Comparison of ENCODE assay signal across 24 mouse cellular contexts in the genomic region with DNA sequence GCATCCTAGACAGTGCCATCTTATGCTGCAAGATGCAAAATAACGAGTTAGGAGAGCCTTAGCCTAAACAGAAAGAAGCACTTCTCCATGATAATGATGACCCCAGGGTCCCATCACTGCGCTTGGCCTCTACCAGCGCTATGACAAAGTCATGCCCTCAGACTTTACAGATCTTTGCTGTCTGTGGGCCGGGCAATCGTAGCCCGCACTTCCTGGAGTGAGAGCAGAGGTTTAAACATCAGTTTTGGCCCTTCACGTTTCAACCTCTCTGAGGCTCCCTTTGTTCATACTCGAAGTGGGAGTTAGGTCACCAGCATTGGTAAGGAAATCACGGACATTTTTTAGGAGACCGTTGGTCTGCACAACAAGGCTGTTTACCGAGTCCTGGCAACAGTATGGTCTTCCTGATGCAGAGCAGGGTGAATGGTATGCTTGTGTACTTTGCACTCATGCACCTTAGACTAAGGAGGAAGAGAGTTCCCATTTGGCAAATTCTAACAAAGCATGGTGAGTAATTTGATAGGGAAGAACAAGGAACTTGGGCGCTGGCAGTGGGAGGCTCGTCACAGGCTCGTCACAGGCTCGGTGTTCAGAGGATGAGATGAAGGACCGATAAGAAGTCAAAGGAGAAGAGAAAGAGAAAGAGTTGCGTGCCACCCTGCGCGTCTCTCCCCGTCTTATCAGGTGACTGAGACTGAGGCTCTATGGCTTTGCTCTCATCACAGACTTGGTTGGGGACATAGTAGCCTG. TPM values are rescaled to one million over a fixed set of nuclear protein-coding genes. Genes with fewer than 3 reads are reported as not detected.
DNase-seq lines count a peak whose midpoint lies in the region; ATAC-seq lines count a peak whose summit lies in the region.
"Had no signal": no experiment of that assay in that cellular context is flagged by ENCODE, and none has a peak within 500 bp of the region (broad histone marks: within the 10 kb centered on the region; RNA-seq: fewer than 3 reads in every experiment).

No protein-coding gene starts in this region.

- no peaks in the 10 kb centered on the region for H3K9me3 ChIP-seq in intestine, embryonic 15.5 days
- H3K9me3 ChIP-seq: embryonic facial prominence, embryonic 15.5 days; forebrain, embryonic 10.5 days; forebrain, embryonic 15.5 days; heart, embryonic 15.5 days; hindbrain, embryonic 13.5 days had no signal

- no peaks in the 10 kb centered on the region for H3K27me3 ChIP-seq in intestine, embryonic 15.5 days (replicated peaks)
- H3K27me3 ChIP-seq: embryonic facial prominence, embryonic 15.5 days; forebrain, embryonic 15.5 days had no signal

- no peaks in the 10 kb centered on the region for H3K4me1 ChIP-seq in intestine, embryonic 15.5 days (replicated peaks)
- H3K4me1 ChIP-seq: heart, embryonic 15.5 days had no signal

- 85% methylated on average over 20 of the region's 20 CpGs for WGBS in intestine, embryonic 15.5 days

- H3K27ac ChIP-seq in intestine, embryonic 15.5 days, result no peak overlapping the region
- H3K27ac ChIP-seq: embryonic facial prominence, embryonic 15.5 days; forebrain, embryonic 10.5 days; forebrain, embryonic 15.5 days; heart, adult 2 months; heart, embryonic 15.5 days; hindbrain, embryonic 13.5 days; hindbrain, postnatal 0 days had no signal

- H3K36me3 ChIP-seq in intestine, embryonic 15.5 days, result no peaks in the 10 kb centered on the region
- H3K36me3 ChIP-seq: embryonic facial prominence, embryonic 15.5 days; forebrain, embryonic 10.5 days; forebrain, embryonic 15.5 days; heart, embryonic 15.5 days; hindbrain, embryonic 13.5 days had no signal

- no peak overlapping the region for H3K9ac ChIP-seq in intestine, embryonic 15.5 days
- H3K9ac ChIP-seq: embryonic facial prominence, embryonic 15.5 days; forebrain, embryonic 15.5 days; heart, embryonic 15.5 days; hindbrain, embryonic 13.5 days had no signal

- no peak overlapping the region for H3K4me3 ChIP-seq in intestine, embryonic 15.5 days (replicated peaks)
- H3K4me3 ChIP-seq: embryonic facial prominence, embryonic 15.5 days; erythroblast, embryonic 14.5 days; forebrain, embryonic 10.5 days; forebrain, embryonic 15.5 days; heart, adult 2 months; heart, embryonic 15.5 days; hindbrain, embryonic 13.5 days had no signal

- peak; percentile 53 for ATAC-seq in activated CD4-positive, CD25-positive, alpha-beta regulatory T cell, adult 4 months
- ATAC-seq in intestine, embryonic 15.5 days, result peak; percentile 88
- ATAC-seq: forebrain, embryonic 15.5 days; hindbrain, postnatal 0 days had no signal

- H3K4me2 ChIP-seq in intestine, embryonic 15.5 days (replicated peaks), result no peak overlapping the region
- H3K4me2 ChIP-seq: embryonic facial prominence, embryonic 15.5 days; forebrain, embryonic 15.5 days; heart, embryonic 11.5 days; heart, embryonic 15.5 days; hindbrain, embryonic 13.5 days had no signal

- peak; percentile 56 for DNase-seq in CD4-positive, CD25-positive, alpha-beta regulatory T cell, adult 2 months (ENCODE audit: low read depth, low spot score)
- peak; percentile 50 for DNase-seq in naive thymus-derived CD4-positive, alpha-beta T cell, adult 2 months (ENCODE audit: low read depth)
- DNase-seq in thymus, postnatal 25 days, result no peak
- no peak for DNase-seq in B cell, adult 2 months
- no peak for DNase-seq in left cerebral cortex, adult 11 months (ENCODE audit: low spot score)
- DNase-seq in cerebellum, postnatal 14 days, result no peak
- DNase-seq: adrenal gland, adult 8-10 months; adrenal gland, postnatal 36 days; cerebellum, adult 2 months; embryo, embryonic 11 days; gastrocnemius, postnatal 14 days; heart, adult 2 months; heart, postnatal 14 days; kidney, adult 18-20 months had no signal

RNA-seq across cellular contexts. Expression of a gene that starts 52.2 kb away (rescaled TPM):
- 1 to 10 TPM; 1.6 TPM for polyA plus RNA-seq in activated CD4-positive, CD25-positive, alpha-beta regulatory T cell, adult 4 months (2017; shearing (Covaris generic))
- polyA plus RNA-seq in intestine, embryonic 15.5 days (2015; fragmentation: Nextera tagmentation; extraction: Ambion mirVana), result 65.0 and 78.9 TPM in 2 replicates

Comparison
In these comparisons a context has a peak if more than half of its experiments do, and no peak if none do; other contexts are left out.
1. DNase-seq: peak in CD4-positive, CD25-positive, alpha-beta regulatory T cell, adult 2 months (single experiment) and naive thymus-derived CD4-positive, alpha-beta T cell, adult 2 months (single experiment); none in thymus, postnatal 25 days (single experiment), B cell, adult 2 months (0 of 2), left cerebral cortex, adult 11 months (single experiment) and cerebellum, postnatal 14 days (0 of 2).
2. RNA of a gene that starts 52.2 kb away (polyA plus RNA-seq): 65.0 to 78.9 TPM in intestine, embryonic 15.5 days; 1.6 TPM in activated CD4-positive, CD25-positive, alpha-beta regulatory T cell, adult 4 months; every median in the first group is over 10 times any median in the second.